Mouse (Mus musculus) neural tube, embryonic 15.5 days (tissue): ENCODE measurements at regions not wholly inside any gene's neighbourhood (a gene's known extent, or its start where the extent isn't known, plus 50 kb on each side); places are given as distances from the start of the nearest gene placed in this dataset.

Source experiments
- ATAC-seq: fragments of 200-750 bp; cut with Nextera tagmentation; 2 replicates; pipeline ENCODE4 v1.8.0; 2017; ENCODE audit warnings: mild to moderate bottlenecking, moderate TSS enrichment, moderate library complexity; ENCODE audit not compliant: low FRiP score
- H3K27ac ChIP-seq: fragments of 300-500 bp; sonication (generic); replicated peaks from 2 replicates; pipeline ENCODE4 v1.5.1; 2015; ENCODE audit warnings: mild to moderate bottlenecking, inconsistent platforms
- H3K27me3 ChIP-seq: fragments of 300-500 bp; sonication (generic); replicated peaks from 2 replicates; pipeline ENCODE4 v1.6.1; 2015; ENCODE audit warnings: inconsistent platforms
- H3K36me3 ChIP-seq: fragments of 300-500 bp; sonication (generic); 2 replicates; pipeline ENCODE4 v1.6.1; 2015; ENCODE audit warnings: inconsistent platforms
- H3K4me1 ChIP-seq: fragments of 300-500 bp; sonication (generic); 2 replicates; pipeline ENCODE4 v1.6.1; 2015; ENCODE audit warnings: inconsistent platforms
- H3K4me2 ChIP-seq: fragments of 300-500 bp; sonication (generic); 2 replicates; pipeline ENCODE4 v1.6.1; 2015; ENCODE audit warnings: inconsistent platforms, mild to moderate bottlenecking, moderate library complexity
- H3K4me3 ChIP-seq: fragments of 300-500 bp; sonication (generic); replicated peaks from 2 replicates; pipeline ENCODE4 v1.5.1; 2015; ENCODE audit warnings: mild to moderate bottlenecking, inconsistent platforms
- H3K9ac ChIP-seq: fragments of 300-500 bp; sonication (generic); replicated peaks from 2 replicates; pipeline ENCODE4 v1.6.1; 2015; ENCODE audit warnings: mild to moderate bottlenecking, inconsistent platforms
- H3K9me3 ChIP-seq: fragments of 300-500 bp; sonication (generic); replicated peaks from 2 replicates; pipeline ENCODE4 v1.6.1; 2016; ENCODE audit warnings: inconsistent platforms
- WGBS: fragments of 180-500 bp; shearing (Covaris S2); methylation state at CpG from one replicate; pipeline ENCODE4 v1.1.7; 2015; ENCODE audit warnings: mixed read lengths; 5-methylcytosine and 5-hydroxymethylcytosine counted together

DNA sequence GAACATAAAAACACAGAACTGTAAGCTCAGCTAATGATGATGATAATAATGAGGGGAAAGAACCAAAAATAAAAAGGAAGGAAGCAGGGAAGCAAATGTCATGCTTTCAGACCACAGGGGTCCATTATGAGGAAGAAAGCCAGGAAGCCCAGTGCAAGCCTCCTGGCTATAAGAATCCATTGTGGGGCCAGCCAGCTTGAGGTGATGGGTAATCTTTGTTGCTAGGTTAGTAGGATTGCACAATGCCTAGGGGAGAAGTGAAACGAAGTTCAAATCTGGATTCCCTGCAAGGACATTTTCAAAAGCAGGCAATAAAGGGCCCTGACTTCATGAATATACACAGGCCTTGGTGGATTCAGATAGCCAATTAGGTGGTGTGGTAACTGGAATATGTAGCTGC, 102.3 kb upstream of the Crim1 start:
- H3K36me3 ChIP-seq = no peaks in the 10 kb centered on the region
- H3K4me3 ChIP-seq = no peak overlapping the region
- H3K27me3 ChIP-seq = no peaks in the 10 kb centered on the region
- H3K4me2 ChIP-seq = no peak overlapping the region
- H3K27ac ChIP-seq = no peak overlapping the region
- H3K9me3 ChIP-seq = no peaks in the 10 kb centered on the region
- no peak overlapping the region for H3K9ac ChIP-seq
- H3K4me1 ChIP-seq = no peaks in the 10 kb centered on the region
- 29% methylated on average over 1 of the region's 1 CpGs for WGBS
- no peak for ATAC-seq

DNA sequence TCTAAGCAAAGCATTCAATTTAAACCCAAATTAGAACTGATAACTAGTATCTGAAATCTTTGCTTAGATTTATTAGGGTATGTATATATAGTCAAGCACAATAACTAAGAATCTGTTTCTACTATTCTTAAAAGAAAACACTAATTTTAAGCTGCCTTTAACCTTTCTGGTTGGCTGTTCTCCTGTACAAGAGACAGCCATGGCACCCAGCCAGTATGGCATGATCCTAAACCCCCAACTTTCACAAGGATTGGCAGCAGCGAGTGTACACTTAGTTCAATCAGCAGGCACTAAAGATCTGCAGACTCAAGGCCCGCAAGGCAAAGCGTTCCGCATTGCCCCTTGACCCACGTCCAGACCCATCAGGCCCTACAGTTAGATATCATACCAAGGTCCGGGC, 91.3 kb upstream of the Crim1 start:
- Histone ChIP-seq H3K9me3 (no peaks in the 10 kb centered on the region), H3K27ac (no peak overlapping the region), H3K27me3 (no peaks in the 10 kb centered on the region), H3K4me3 (no peak overlapping the region), H3K9ac (no peak overlapping the region), H3K4me2 (no peak overlapping the region), H3K4me1 (no peaks in the 10 kb centered on the region), H3K36me3 (no peaks in the 10 kb centered on the region)
- WGBS = 97% methylated on average over 6 of the region's 6 CpGs
- ATAC-seq = no peak

DNA sequence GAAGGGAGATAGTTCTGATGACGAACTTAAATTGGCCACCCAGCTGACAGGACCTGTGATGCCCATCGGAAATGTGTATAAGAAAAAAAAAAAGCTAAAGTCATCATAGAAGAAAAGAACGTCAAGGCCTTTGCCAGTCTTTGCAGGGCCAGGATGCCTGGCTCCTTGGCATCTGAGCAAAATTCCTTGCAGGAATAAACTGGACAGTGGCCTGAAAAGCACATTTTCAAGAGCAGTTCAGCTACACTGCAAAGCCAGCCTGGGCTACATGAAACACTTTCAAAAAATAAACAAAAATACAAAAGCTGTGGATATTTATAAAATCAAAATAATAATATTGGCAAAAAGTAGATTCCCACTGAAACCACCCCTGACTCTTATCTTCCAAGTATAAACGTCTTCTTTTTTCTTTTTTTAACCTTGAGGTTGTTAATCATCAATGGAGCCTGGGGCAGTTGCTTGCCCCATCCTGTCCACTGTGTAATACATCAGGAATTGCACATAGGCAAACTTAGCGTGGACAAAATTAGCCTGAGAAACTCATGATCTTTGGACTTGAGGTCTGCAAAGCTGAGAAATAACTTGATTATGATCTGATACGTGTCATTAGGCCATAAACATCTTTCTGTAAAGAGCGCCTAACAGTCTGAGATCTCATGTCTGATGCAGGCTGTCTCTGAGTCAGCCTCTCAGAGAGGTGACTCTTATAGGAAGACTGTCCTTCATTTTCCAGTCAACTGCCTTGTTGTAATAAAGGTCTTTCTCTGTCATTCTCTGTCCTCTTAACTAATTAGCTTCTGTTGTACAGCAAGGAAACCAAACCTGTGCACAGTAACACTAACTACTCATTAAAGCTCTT, 90.5 kb upstream of the Crim1 start:
- no peak for ATAC-seq
- 79% methylated on average over 7 of the region's 7 CpGs for WGBS

DNA sequence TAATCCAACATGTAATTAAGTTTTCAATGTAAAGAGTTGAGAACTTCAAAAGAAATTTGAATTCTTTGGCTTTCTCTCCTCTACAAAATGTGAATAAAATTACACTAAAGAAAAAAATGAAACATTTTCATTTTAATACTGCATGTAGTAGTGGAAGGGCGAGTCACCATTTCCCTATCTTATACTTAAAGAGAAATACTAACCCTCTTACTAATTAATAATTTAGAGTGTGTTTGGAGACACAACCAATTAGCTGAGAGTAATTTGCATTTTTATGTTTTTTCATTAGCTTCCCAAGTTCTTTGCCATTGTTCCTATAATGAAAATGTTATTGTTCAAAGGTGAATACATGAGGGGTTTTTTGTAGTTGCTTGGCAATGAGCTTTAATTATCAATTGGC, 67.9 kb upstream of the Crim1 start:
- no peak overlapping the region for H3K4me2 ChIP-seq
- no peaks in the 10 kb centered on the region for H3K9me3 ChIP-seq
- no peak overlapping the region for H3K27ac ChIP-seq
- H3K9ac ChIP-seq = no peak overlapping the region
- no peaks in the 10 kb centered on the region for H3K36me3 ChIP-seq
- H3K4me1 ChIP-seq = 0 out of 2 replicates have a peak, but pooled peaks cover 3% of the 10 kb centered on the region
- no peaks in the 10 kb centered on the region for H3K27me3 ChIP-seq
- ATAC-seq = peak; percentile 31; the same call in 1 of the 2 replicates
- H3K4me3 ChIP-seq = no peak overlapping the region
- 53% methylated on average over 1 of the region's 1 CpGs for WGBS

More for the DNA sequence above, 90.5 kb upstream of the Crim1 start:
- H3K9ac ChIP-seq = no peak overlapping the region
- no peaks in the 10 kb centered on the region for H3K27me3 ChIP-seq
- H3K36me3 ChIP-seq = no peaks in the 10 kb centered on the region
- H3K27ac ChIP-seq = no peak overlapping the region
- H3K4me2 ChIP-seq = no peak overlapping the region
- H3K4me3 ChIP-seq = no peak overlapping the region
- H3K9me3 ChIP-seq = no peaks in the 10 kb centered on the region
- H3K4me1 ChIP-seq = no peaks in the 10 kb centered on the region

- Histone ChIP-seq H3K27me3 (no peaks in the 10 kb centered on the region), H3K4me3 (no peak overlapping the region)
- ATAC-seq = no peak
These were observed 62.1 kb upstream of the Crim1 start for GRCm38 (mm10) chr17:78137986-78138385.

DNA sequence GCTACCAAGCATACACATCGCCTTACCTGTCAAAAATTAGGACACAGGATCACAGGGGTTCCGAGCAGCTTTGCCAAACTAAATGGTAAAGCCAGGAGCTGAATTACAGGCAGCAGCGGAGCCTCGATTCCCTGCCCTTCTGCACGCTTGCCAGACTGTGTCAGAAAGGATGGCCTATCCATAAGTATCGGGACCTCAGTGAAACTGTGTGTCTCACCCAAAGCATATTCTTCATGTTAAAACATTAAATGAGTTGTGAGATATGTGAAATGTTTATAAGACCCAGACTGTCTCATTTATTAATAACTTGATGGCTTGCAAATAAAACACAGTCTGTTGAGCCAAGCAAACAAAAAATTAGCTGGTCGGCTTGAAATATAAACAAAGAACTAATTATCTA, 59.4 kb upstream of the Crim1 start:
- Histone ChIP-seq H3K9me3 (no peaks in the 10 kb centered on the region), H3K27me3 (no peaks in the 10 kb centered on the region), H3K27ac (no peak overlapping the region), H3K9ac (no peak overlapping the region), H3K4me3 (no peak overlapping the region), H3K4me1 (0 out of 2 replicates have a peak, but pooled peaks cover 5% of the 10 kb centered on the region), H3K36me3 (no peaks in the 10 kb centered on the region), H3K4me2 (no peak overlapping the region)
- ATAC-seq = no peak
- 91% methylated on average over 7 of the region's 7 CpGs for WGBS

More at GRCm38 (mm10) chr17:78137986-78138385, 62.1 kb upstream of the Crim1 start:
- H3K9ac ChIP-seq = no peak overlapping the region
- no peaks in the 10 kb centered on the region for H3K4me1 ChIP-seq
- no peak overlapping the region for H3K4me2 ChIP-seq
- no peak overlapping the region for H3K27ac ChIP-seq
- H3K9me3 ChIP-seq = no peaks in the 10 kb centered on the region
- 72% methylated on average over 1 of the region's 1 CpGs for WGBS
- no peaks in the 10 kb centered on the region for H3K36me3 ChIP-seq

DNA sequence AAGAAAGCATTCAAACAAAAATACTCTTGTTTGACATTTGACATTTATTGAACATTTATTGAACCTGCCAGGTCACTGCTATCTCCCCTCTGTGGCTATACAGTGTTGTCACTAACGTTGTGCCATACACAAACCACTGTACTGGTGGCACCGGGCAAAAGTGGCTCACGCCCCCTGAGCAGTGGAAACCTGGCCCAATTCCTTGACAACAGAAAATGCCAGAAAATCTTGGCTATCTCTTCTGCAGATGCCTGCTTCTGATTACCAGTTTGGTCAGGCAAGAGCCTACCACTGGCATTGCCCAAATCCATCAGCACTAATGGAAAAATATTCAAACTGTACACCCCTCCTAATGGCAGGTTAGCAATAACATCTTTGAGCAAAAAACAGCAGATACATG, 58.9 kb upstream of the Crim1 start:
- Histone ChIP-seq H3K9ac (no peak overlapping the region), H3K4me3 (no peak overlapping the region), H3K27ac (no peak overlapping the region), H3K4me1 (0 out of 2 replicates have a peak, but pooled peaks cover 6% of the 10 kb centered on the region), H3K27me3 (no peaks in the 10 kb centered on the region), H3K36me3 (no peaks in the 10 kb centered on the region), H3K4me2 (no peak overlapping the region), H3K9me3 (no peaks in the 10 kb centered on the region)
- 86% methylated on average over 3 of the region's 3 CpGs for WGBS
- no peak for ATAC-seq

DNA sequence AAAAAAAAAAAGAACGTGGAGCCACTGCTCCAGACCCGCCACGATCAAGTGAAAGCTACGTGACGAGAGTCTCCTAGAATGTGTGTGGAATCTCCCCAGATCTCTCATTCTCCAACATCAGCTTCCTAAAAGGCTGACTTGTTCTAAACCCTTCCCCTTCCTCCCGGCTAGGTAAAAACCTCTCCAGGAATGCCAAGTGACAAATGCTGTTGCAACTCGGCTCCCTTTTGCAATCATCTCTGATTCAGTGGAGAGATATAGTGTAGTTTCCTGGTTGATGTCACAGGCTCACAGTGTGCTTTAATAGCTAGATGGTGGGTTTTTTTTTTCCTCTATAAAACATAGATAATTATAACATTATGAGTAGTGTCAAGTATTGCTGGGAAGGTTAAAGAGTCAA, 57.6 kb upstream of the Crim1 start:
- 92% methylated on average over 7 of the region's 7 CpGs for WGBS
- H3K36me3 ChIP-seq = no peaks in the 10 kb centered on the region
- H3K4me3 ChIP-seq = no peak overlapping the region
- no peak overlapping the region for H3K4me2 ChIP-seq
- no peak overlapping the region for H3K27ac ChIP-seq
- H3K9ac ChIP-seq = no peak overlapping the region
- peaks cover 12% of the 10 kb centered on the region; the same call in 1 of the 2 replicates for H3K4me1 ChIP-seq
- no peaks in the 10 kb centered on the region for H3K27me3 ChIP-seq
- no peak for ATAC-seq
- H3K9me3 ChIP-seq = no peaks in the 10 kb centered on the region

- Histone ChIP-seq H3K4me1 (peaks cover 12% of the 10 kb centered on the region; the same call in 1 of the 2 replicates), H3K4me2 (no peak overlapping the region), H3K27ac (no peak overlapping the region), H3K9ac (no peak overlapping the region), H3K27me3 (no peaks in the 10 kb centered on the region), H3K36me3 (no peaks in the 10 kb centered on the region), H3K9me3 (no peaks in the 10 kb centered on the region), H3K4me3 (no peak overlapping the region)
- whole genome bisulfite sequencing = 57% methylated on average over 4 of the region's 4 CpGs
- peak; percentile 69 for ATAC-seq
These were observed 54.7 kb upstream of the Crim1 start for GRCm38 (mm10) chr17:78145335-78145734.
